Mouse (Mus musculus) heart, embryonic 11.5 days (tissue): ENCODE results near the gene Gm5475. TPM values are rescaled to one million over a fixed set of nuclear protein-coding genes. Genes with fewer than 3 reads are reported as not detected.

Experiments used
- polyA plus RNA-seq: library from polyadenylated mRNA; unstranded; fragments of >200 nt; fragmentation: Nextera tagmentation; extraction: Ambion mirVana; gene quantifications from 2 replicates; pipeline ENCODE4 v1.2.1, GENCODE M21; 2014

Gm5475 gene
- polyA plus RNA-seq, 1 experiment from 2014 or later = not detected

Other genes with a start within 250 kb of the Gm5475 start
- 33.7 and 38.6 TPM in 2 replicates for gene Atf1, start 194.3 kb upstream of the Gm5475 start, polyA plus RNA-seq
- gene Tmprss12, start 141.3 kb upstream of the Gm5475 start, polyA plus RNA-seq = not detected in 2 replicates
- 2.5 and 2.7 TPM in 2 replicates for gene Mettl7a1, start 118.0 kb upstream of the Gm5475 start, polyA plus RNA-seq
- not detected in 2 replicates for gene Mettl7a3, start 87.2 kb upstream of the Gm5475 start, polyA plus RNA-seq
- gene Methig1, start 69.0 kb upstream of the Gm5475 start, polyA plus RNA-seq = not detected in 2 replicates
- not detected in 2 replicates for gene Mettl7a2, start 68.9 kb upstream of the Gm5475 start, polyA plus RNA-seq
- not detected in 2 replicates for gene Higd1c, start 57.6 kb upstream of the Gm5475 start, polyA plus RNA-seq
- gene Slc11a2, start 2.9 kb downstream of the Gm5475 start, polyA plus RNA-seq = 14.9 and 15.5 TPM in 2 replicates
- 19.0 and 19.3 TPM in 2 replicates for gene Letmd1, start 46.9 kb downstream of the Gm5475 start, polyA plus RNA-seq
- 9.4 and 10.2 TPM in 2 replicates for gene Csrnp2, start 73.3 kb downstream of the Gm5475 start, polyA plus RNA-seq
- gene Tfcp2, start 129.9 kb downstream of the Gm5475 start, polyA plus RNA-seq = 15.4 and 18.9 TPM in 2 replicates
- gene Pou6f1, start 177.8 kb downstream of the Gm5475 start, polyA plus RNA-seq = 2.3 and 3.1 TPM in 2 replicates
- gene Dazap2, start 193.2 kb downstream of the Gm5475 start, polyA plus RNA-seq = 219 and 233 TPM in 2 replicates
- gene Smagp, start 214.8 kb downstream of the Gm5475 start, polyA plus RNA-seq = 12.2 and 15.3 TPM in 2 replicates
- 6.3 and 6.6 TPM in 2 replicates for gene Bin2, start 247.4 kb downstream of the Gm5475 start, polyA plus RNA-seq